Mouse (Mus musculus) kidney, postnatal 14 days (tissue): ENCODE data around the gene Jam3.
A peak's percentile ranks its signal among the peaks of the same experiment; 100 is the strongest.

ENCODE experiments used
- DNase-seq: peaks from one replicate; pipeline ENCODE4 v3.0.0; 2022; ENCODE audit warnings: mixed read lengths

Jam3 gene

DNA sequence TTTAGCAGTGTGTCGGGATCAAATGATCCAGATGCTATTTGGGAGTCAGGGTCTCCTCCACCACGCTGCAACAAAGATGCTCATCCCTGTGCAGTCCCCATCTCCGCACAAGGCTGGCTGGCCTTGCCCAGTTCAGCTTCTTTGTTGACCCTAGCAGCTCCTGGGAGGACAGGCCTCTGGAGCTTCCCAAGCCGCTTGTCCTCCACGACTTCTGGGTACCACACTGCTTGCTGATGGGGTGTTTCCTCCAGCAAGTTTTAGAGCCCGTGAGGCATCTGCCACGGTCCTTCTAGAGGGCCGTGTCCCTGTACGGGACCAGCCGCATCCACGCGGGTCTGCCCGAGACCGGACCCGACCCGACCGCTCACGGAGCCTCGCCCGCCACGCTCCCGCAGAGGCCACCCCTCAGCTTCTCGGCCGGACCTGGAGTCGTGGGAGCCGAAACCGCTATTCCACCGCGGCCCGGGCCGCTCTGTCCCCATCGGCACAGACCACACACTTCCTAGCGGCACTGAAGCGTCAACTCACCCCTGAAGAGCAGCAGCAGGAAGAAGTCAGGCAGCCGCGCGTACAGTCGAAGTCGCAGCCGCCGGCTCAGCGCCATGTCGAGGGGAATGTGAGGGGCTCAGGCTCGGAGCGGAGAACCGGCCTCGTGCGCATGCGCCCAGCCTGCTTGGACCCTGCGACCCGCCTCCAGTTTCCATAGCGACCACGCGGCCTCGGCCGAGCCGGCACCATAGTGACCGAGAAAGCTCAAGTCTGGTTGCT, at the start of gene Jam3:
Gene Jam3 (minus strand): TSS at position 659 of the 768 bp plus-strand sequence.
- DNase-seq: peak; percentile 96

DNA sequence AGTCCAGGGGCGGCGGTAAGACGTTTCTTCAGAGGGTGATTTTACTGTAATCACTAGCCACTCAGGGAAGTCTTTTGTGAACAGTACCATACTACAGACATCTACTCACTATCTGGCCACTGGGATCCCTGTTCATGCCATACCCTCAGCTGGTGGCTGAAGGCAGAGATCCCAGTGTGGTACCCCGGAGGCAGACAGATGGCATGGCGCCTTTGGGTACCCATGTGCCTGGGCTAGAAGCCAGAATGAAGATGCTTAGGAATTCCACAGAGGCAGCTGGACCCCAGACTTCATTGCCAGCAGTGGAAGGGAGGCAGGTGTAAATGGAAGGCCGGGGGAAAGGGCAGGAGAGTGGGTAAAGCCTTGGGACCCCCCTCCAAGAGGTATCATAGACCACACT, 49.0 kb upstream of the Jam3 start:
- no peak for DNase-seq

DNA sequence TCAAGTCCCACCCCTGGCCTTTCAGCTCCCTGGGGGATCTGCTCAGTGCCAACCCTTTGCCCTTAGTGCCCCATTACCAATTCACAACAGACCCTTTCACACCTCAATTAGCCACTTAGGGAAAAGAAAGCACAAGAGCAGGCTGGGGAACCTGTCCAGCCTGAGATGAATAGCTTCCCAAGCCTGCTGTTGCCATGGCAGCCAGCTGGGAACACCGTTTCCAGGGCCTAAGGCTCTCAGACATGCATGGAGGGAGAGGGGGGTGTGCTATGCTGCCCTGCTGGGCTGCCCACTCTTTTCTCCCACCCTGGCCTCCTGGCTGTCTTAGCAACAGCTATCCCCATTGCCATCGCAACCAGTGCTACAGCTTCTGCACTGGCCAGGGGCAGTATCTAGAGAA, 47.9 kb upstream of the Jam3 start:
- peak; percentile 78 for DNase-seq

DNA sequence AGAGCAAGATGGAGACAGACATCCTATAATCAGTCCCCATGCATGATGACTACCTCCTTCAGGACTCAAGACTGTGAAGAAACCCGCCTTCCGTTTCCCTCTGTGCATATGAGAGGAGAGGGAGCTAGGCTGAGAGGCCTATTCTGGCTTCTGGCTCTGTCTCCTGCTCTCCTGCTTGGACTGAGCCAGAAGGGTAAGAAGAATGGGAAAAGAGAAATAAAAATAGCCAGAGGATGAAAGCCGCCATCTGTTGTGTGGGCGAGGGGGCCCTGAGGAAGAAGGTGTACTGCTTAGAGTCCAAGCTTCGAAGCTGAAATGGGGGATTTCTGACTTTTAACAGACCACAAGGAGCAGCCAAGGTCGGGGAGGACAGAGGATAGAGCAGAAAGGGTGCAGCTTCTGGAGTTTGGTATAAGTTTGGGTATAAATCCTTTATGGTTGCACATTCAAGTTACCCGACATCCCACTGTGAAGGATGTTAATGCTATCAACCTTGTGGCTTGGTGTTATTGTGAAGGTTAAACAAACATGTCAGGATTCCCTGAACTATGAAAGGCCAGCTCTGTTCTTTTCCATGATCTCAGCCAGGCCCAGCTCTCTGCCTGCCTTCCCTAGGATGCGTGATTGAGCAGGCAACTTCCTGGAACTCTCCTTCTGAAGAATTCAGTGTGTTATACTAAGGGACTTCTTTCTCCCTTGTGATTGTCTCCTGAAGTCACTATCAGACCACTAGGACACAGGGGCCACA, 46.4 kb upstream of the Jam3 start:
- peak; percentile 30 for DNase-seq

DNA sequence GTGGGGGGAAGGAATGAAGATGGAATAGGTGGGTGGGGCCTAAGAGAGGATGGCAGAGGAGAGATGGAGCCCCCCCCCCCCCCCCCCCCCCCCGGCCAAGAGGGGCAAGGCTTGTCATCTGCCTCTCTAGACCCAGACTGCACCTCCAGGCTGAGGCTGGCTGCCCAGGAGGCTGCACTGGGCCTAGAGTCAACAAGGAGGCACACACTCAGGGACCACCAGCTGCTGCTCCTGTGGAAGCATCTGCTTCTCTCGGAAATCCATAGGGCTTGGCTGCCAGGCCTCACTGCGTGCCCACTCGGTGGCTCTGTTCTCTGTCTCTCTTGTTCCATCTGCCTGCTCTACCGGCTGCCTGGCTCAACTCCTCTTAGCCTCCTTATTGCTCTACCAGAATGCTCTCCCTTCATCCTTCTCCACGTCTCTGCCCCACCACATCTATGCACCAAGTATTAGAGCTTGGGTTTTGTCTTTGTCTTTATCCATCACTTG, 38.4 kb upstream of the Jam3 start:
- no peak for DNase-seq

DNA sequence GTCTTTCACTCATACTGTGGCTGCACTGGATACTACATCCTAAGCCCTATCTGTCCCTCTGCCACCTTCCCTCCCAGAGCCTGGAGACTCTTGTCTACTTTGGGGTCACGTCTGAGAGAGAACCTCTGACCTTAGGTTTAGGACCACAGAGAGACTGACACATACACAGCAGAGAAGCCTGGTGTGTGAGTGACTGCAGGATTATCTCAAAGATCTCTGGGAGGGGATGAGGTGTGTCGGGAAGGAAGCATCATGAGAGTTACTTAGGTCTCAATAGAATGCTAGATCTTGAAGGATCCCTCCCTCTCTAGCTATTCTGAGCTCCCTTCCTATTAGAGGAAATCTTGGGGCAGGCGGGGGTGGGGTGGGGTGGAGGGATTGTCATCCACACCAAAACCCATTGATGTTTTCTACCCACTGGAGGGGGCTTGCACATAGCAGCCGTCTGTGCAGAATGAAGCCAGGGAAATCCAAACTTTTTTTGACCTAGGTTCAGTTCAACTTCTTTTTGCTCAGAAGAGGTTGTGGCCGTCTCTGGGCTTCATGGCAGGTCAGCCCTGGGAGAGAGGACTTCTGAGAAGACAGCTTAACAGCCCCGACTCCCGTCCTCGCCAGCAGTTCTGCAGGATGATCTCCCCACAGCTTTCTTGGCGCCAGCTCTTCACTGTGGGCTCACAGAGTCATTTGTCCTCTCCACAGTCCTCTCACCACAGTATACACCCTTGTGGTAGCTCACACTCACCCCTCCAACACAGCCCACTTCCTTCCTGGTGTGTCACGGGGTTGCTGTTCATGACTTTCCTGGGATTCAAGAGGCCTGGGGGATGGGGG, 37.8 kb upstream of the Jam3 start:
- no peak for DNase-seq

DNA sequence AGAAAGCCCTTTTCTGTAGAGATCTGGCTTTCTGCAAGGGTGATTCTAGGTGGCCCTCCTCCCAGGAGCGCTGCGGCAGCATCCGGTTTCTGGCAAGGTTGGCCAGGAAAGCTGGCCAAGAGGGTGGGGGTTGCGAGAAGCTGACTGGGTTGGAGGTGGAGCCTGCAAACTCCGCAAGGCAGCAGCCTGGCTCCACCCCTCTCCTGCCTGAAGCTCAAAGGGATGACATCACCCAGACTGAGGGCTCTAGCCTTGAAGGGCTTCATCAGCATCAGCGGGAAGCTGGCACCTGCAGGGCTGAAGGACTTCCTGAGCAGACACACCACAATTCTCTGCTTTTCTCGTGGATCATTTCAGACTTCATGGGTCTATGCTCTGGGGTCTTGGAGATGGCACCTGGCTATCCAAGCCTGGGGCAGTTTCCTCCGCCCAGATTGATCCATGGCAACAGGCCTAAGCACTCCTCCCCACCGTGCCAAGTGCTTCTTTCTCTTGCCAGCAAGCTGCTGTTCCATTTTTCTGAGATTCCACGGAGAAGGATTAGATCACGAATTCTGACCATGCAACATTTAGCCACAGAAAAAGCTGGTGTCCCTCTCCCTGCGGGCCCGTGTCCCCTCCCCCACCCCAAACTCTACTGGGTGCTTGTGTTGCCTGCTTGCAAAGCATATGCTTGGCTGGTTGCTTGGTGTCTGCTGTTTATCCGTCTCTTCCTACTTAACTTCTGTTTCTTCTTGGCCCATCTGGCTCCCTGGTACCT, 37.0 kb upstream of the Jam3 start:
- peak; percentile 93 for DNase-seq

DNA sequence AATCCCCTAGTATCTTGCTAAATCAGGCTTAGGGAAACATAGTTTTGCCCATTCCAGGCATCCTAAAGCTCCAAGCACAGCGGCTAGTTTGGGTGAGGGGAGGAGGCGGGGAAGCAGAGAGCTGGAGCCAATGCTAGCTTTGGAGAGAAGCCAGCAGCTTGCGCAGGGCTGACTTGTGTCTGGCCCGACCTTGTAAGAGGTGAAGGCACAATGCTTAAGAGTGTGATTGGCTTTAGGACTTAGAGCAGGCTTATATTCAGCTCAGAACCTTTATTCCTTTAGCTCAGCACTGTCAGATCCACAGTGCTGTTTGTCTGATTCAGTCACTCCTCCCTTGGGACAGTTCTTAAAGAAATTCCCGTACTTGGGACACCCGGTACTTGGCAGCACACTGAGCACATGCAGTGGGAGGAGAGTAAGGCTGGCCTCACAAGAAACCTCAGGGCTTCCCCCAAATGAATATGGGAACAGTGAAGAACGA, 36.3 kb upstream of the Jam3 start:
- peak; percentile 86 for DNase-seq

DNA sequence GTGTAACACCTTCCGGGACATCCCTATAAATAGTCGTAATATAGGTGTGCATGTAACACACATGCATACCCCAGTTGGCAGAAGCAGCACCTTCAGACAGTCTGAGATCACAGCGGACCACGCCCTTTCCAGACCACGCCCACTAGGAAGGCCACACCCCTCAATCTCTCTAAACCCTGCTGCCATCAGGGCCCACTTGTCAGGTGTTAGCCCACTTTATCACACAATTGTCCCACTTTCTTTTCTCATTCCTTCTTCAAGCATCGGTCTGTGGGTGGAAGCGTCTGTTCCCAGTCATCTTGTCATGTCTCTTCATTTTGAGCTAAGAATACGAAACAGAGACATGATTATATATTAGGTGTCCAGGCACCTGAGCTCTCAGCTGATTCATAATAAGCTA, 35.2 kb upstream of the Jam3 start:
- no peak for DNase-seq

DNA sequence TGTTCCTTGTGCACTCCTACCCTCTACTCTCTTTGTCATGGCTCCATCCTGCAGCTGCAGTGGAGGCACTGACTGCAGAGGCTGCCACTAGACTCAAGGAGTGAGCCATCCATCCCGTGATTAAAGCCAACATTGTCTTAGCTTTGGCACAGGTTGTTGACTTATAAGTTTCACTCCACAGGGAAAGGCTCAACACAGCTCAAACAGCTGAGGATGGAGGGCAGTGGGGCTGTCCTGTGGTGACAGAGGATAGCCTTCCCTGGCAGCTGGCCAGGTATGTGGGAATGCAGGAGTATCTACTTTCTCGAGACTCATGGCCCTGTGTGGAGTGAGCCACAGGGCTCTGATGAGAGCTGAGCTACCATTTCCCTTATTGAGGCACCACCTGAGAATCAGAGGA, 34.1 kb upstream of the Jam3 start:
- no peak for DNase-seq

DNA sequence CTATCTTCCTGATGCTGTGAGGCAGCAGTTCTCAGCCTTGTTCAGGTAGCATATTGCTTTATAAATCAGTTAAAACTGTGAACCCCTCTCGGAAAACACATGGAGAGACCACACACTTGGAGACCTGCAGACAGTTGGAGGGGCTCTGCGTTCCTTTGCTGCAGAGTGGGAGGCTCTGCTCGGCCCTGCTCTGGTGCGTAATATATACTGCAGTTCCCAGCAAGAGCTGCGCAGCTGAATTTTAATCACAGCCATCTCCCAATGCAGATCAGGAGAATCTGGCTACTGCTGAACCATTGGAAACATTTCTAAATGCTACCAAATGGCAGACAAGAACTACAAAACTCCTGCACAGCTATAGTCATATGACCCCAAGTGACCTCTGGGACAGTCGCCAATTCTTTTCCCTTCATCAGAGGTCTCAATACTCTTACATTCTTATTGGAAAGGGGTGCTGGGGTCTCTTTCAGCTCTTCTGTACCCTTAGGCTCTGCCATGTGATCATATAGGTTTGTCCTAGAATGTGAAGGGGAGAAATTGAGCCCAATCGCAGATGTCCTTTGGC, 33.5 kb upstream of the Jam3 start:
- no peak for DNase-seq

DNA sequence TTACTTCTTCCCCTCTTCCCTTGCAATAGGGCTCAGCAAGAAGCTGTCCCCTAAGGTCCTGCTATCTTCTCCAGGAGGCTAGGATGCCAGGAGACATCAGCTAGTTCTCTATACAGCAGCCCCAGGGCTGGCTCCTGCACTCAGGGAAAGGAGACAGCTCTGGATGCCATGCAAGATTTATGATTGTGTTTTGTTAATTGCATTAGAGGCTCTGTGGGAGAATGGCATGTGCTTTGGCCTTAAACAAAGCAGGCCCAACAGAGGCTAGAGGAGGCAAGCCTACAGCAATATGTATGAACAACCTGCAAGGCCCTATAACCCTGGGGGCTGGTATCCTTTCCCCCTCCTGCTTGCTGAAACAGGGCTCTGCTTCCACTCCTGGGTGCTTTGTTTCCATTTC, 30.6 kb upstream of the Jam3 start:
- DNase-seq: no peak

DNA sequence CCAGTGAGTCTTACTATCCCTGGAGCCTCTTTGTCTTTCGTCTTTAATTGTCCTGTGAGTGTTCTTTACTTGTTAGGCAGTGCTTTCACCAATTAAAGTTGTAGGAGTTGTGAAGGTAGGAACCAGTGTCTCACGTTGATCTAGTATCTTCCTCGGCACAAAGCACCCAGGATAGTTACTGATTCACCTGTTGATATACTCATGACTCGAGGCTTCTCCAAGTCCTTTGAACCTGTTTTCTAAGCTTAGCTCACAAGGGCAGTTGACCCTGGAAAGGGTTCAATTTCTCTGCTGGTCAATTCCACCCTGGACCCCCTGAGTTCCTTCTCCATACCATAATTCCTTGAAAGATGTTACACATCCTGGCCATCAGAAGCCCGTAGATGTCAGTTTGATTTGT, 26.9 kb upstream of the Jam3 start:
- DNase-seq: no peak

DNA sequence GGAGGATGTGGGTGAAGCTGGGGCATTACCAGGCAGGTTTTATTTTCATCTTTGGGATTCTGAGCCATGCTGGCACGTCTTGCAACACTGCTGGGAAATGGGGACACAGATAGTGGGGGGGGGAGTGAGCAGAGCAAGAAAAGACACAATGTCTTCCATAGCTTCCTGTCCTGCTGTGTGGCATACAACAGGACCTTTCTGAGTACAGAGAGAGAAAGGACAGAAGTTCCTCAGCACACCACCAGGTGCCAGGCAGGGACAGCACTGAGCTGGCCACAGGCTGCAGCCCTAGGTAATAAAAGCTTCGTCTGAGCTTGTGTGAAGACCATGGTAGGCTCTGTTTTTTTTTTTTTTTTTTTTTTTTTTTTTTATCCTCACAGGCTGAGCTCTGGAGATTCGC, 25.3 kb upstream of the Jam3 start:
- DNase-seq: no peak

DNA sequence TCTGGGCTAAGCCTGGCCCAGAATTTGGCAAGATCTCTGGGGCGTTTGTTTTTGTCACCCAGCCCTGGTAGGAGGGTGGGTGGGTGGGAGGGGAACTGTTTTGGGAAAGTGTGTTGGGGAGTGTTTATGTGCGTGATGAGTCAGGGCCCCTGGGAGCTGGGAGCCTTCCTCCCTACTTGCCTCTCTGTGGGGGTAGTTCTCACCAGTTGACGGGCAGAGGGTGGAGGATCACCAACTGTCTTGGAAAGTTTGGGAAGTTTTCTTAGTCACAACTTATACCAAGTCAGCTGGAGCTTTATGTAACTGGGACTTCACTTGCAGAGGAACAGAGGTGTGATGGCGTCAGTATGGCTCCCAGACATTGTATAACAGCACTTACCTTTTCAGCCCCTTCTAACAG, 23.7 kb upstream of the Jam3 start:
- no peak for DNase-seq

DNA sequence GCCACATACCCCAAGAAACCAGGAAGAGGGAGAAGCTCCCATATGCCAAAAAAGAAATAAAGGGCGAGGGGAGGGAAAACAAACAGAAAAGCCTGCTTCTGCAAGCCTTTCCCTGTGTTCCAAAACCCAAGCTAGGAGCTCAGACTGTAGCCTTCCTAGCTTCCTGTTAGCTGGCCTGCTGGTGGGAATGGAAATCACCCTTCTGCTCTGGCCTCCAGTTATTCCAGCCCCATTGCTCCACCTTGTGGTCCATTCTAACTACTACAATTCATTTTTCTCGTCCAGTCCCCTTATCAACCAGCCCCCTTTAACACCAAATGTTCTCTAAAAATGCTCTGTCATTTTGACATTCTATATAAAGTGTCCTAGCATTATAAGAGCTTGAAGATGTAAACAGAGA, 20.9 kb upstream of the Jam3 start:
- peak; percentile 83 for DNase-seq

DNA sequence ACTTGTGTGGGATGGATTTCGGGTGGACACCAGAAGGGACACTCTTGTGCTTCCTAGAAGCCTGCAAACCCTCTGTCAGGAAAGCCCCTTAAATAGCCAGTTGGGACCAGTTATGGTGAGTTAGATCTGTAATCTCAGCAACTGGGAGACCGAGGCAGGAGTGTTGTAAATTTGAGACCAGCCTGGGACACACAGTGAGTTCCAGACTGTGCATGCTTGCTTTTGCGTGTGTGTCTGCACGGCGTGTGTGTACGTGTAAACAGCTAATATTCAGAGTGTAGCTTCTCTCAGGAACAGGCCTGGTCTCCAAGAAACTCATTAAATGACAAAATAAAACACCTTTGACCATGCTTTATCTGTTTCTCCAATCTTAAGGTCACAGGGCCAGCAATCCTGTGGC, 20.5 kb upstream of the Jam3 start:
- DNase-seq: no peak

DNA sequence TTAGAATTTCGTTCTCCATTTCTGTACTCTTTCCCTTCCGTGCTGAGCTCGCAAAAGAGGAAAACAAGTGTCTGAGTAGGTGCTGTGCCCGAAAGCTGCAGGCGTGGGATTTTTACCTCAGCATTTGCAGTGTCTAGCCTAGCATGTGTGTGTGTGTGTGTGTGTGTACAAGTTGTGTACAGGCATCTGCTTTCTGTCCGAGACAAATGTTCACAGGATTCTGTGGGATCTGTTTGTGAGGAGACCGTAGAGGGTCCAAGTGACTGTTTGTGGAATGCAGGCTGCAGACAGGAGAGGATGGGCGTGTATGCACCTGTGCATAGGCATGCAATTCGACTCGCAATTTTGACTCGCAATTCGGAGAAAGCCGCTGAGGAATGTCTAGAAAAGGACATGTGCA, 20.0 kb upstream of the Jam3 start:
- DNase-seq: no peak

DNA sequence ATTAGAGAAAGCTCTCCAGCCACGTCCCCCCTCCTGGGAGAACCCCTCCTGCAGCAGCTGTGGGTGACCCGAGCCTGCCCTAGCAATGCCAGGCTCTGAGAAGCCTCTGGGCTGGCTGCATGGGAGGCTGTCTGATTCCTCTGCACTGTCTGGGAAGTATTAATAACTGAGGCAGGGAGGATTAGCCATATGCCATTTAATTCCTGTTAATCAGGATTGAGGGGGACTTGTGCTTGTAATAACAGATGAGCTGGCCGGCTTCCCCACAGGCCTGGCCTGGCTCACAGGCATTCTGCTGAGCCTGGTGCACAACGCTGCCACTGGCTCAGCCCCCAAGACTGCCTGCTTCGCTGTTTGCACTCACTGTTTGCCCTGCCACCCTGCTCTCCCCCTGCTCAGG, 18.9 kb upstream of the Jam3 start:
- DNase-seq: no peak

DNA sequence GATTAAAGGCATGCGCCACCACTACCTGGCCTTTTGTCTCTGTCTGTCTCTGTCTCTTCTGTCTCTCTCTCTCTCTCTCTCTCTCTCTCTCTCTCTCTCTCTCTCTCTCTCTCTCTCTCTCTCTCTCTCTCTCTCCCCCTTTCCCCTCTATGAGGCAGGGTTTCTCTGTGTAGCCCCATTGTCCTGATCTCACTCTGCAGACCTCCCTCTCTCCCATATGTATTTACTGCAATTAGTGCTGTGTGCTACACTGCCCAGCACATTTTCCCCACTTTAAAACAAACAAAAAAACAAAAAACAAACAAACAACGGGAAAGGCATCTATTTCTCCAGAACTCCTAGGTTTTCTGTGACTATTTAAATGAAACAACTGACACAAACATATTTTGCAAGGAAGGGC, 18.4 kb upstream of the Jam3 start:
- no peak for DNase-seq

DNA sequence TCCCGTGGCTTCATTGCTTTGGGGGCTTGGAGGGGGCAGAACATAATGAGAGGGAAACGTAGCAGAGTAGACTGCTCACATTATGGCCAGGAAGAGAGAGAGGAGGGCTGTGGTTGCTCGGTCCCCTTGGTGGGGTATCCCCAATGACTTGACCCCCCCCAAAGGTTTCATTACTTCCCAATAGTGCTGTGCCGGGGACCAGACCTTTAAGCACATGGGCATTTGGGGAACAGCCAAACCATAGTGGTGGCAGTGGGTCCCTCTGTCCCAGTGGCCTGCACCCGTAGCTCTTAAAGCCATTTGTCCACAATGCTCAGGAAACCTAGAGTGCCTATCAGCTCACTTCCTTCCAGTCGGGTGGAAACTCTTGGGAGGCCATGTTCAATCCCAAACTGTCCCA, 17.6 kb upstream of the Jam3 start:
- no peak for DNase-seq

DNA sequence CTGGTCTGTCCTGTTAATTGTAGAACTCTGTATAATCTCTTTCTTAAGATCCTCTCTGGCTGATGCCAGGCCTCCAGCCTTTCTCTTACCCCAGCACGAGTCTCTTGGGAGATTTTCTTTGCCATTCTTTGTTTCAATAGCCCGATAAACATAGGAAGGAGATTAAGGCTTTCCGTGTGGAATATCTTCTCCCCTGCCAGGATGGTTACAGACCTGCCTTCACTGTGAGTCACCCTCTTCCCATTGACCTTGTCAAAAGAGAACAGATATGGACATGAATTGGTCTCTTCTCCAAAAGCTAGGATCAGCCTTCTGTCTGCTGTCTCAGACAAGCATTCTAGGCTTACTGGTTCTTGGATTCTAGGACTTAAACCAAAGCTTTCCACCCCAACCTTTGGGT, 15.5 kb upstream of the Jam3 start:
- no peak for DNase-seq
